Mouse (Mus musculus) mature B cell (primary cell): ENCODE measurements around the gene Mab21l1.

ENCODE experiments used
- in situ Hi-C: fragments of 300-500 bp; cut with MboI; formaldehyde crosslinking; loops from 2 replicates; pipeline ENCODE4 v1.14.3; 2019

The Mab21l1 gene

GRCm38 (mm10) chr3:55814993-55815625 is 32.8 kb downstream of the Mab21l1 start:
- in situ Hi-C loops: no loop called here

- in situ Hi-C loops: no loop called here
These were observed 33.8 kb downstream of the Mab21l1 start for GRCm38 (mm10) chr3:55816096-55816495.

GRCm38 (mm10) chr3:55816638-55817375 is 34.5 kb downstream of the Mab21l1 start:
- in situ Hi-C loops: no loop called here

GRCm38 (mm10) chr3:55818082-55818481 is 35.8 kb downstream of the Mab21l1 start:
- in situ Hi-C loops: no loop called here

- in situ Hi-C loops: no loop called here
These were observed 37.3 kb downstream of the Mab21l1 start for GRCm38 (mm10) chr3:55819598-55819997.

GRCm38 (mm10) chr3:55824864-55825263 is 42.6 kb downstream of the Mab21l1 start:
- in situ Hi-C loops: no loop called here

GRCm38 (mm10) chr3:55828481-55829256 is 46.4 kb downstream of the Mab21l1 start:
- in situ Hi-C loops: no loop called here

- in situ Hi-C loops: no loop called here
These were observed 47.9 kb downstream of the Mab21l1 start for GRCm38 (mm10) chr3:55830226-55830625.
